Mouse (Mus musculus) gastrocnemius, postnatal 25 days (tissue): ENCODE data around the gene Mprip. TPM values are rescaled to one million over a fixed set of nuclear protein-coding genes. Genes with fewer than 3 reads are reported as not detected.
A peak's percentile ranks its signal among the peaks of the same experiment; 100 is the strongest.

ENCODE experiments used
- DNase-seq: peaks from one replicate; pipeline ENCODE4 v3.0.0; 2022
- total RNA-seq, 2 experiments: library from RNA; stranded (reverse); gene quantifications; 1 replicate in 1 of 2; 2 replicates in 1 of 2; pipeline ENCODE4 v1.2.3; 2021

Gene Mprip
- total RNA-seq, 2 experiments from 2014 or later: 71.9 to 86.7 TPM

DNA sequence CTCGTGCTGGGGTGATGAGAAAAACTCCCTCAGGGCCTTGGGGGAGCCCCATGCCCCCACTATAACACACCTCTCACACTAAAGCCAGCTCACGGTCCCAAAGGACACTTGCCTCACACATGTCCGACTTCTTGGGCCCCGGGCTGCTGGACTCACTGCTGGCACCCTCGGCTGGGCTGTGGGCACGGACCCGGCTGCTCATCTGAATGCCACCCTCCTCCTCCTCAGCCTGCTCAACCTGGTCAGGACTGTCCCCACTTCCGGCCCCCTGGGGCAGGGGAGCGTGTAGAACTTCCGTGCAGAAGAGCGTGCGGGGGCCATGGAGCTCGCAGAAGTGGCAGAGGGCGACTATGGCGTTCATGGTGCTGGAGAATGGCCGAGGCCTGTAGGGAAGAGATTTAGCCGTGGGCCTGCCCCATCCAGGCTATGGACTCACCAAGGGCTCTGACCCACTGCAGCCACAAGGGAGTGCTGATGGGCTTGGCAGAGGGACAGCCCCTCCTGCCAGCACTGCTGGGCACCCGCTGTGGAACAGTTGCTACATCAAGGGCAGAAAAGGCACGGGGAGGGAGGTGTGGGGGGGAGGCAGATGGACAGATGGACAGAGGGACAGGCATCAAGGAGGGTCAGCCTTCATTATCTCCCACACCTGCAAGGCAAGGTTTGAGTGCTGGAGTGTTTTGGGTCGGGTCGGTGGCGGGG, 143.5 kb downstream of the Mprip start:
- peak; percentile 67 for DNase-seq

- no peak for DNase-seq
These were observed 144.2 kb downstream of the Mprip start for GRCm38 (mm10) chr11:59805256-59805655.

DNA sequence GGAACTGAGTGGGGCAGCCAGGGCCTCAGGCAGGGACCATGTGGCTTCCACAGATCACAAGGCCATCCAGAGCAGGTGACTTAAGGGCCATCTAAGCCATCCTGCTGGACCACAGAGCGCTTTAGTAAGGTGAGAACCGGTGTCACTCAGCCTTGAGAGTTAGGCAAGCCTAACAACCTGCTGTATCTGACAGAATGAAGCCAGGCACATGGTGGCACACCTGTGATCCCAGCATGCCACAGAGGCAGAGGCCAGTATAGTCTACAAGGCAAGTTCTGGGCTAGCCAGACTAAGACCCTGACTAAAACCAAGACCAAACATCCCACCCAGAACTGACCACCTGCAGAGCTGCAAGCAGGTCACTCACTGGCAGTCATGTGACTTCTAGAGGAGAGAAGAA, 144.6 kb downstream of the Mprip start:
- no peak for DNase-seq

GRCm38 (mm10) chr11:59808170-59808960, 147.3 kb downstream of the Mprip start:
- DNase-seq: no peak

DNA sequence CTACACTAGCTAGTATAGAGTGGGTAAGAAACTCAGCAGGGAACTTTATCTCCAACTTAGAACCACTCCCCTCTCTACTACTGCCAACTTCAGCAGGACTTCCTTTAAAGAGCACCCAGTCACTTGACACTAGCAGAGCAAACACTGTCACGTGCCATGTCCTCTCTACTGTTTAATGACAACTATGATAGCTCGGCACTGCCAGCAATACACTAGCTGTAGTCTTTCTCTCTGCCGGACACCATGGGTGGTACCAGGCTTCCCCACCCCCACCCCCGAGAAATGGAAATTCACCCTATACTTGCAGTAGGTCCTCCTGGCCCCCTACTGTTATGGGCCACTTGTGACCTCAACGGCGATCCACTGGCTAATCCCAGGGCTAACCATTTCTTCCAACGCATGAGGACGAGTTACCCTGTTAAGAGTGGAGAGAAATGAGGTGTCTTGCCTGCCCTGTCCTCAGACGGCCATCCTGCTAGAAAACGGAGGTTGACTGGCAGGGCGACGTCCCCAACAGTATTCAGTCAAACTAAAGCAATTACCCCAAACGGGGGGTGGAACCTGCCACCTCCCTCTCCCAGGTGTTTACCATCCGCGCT, 148.1 kb downstream of the Mprip start:
- DNase-seq: peak; percentile 42

DNA sequence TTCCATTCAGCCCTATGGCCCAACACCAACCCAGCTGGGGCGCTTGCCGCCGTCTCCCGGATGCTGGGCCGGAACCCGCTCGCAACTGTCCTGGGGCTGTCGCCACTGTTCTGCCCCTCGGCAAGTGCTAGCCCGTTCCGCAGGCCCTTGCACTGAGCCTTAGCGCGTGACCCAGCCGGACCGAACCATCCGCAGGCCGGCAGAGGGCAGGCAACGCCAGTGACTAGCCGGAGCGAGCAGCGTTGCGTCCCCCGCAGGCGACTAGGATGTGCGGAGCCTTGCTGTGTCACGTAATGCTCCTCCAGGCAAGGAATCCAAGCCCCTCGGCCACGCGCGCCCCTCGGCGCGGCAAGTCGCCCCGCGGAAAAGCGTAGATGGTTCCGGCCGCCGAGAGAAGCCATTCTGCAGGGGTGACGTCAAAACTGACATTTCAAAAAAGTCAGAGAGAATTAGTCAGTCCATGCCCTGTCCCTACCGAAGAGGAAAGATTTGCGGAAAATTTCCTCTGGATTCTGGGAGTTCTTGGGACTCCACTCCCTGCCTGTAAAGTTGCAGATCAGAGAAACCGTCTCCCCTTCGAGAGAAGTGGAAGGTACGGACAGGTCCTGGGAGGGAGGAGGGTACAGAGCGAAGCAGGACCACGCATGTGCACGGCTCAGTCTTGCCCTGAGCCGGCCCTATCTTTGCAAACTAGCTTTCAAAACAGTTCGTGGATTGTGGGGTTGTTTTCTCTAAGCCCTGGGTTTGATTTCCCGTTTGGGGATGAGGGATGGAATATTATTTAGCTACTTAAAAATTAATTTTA, 148.8 kb downstream of the Mprip start, which contains the start of gene Flcn:
Gene Flcn, minus strand, starts transcription at position 347 of the 805 bp plus-strand sequence.
- DNase-seq: peak; percentile 84

GRCm38 (mm10) chr11:59810480-59811158, 149.5 kb downstream of the Mprip start:
- no peak for DNase-seq

DNA sequence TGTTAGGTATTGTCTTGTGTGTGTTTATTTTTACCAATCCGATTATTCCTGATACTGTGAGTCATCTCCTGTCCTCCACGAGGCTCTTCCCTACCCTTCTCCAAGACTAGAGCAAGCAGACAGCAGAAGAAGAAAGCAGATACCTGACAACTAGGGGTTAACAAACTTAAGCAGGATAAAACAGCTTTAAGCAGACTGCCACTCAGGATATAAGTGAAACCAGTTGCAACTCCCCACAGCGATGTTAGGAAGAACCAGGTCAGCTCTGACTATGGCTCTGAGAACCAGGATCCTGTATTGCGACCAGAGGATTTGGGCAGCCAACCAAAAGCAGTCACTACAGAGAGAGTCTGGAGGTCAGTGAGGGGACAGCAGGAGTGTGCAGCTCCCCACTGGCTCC, 150.1 kb downstream of the Mprip start:
- DNase-seq: no peak

DNA sequence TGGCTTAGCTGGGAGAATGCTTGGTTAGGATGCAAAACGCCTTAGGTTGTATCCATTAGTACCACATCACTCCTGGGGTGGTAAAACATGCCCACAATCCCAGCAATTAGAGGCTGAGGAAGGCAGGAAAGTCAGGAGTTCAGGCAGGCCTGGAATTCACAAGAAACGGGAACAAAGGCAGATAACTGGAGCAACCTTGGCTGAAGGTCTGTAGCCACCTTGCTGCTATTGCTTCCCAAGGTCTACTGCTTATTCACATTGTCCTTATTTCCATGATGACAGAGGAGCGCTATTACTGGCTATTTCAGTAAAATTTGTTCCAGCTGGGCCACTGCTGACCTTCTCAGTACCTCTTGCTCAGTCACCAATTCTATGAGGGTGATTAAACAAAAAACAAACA, 152.2 kb downstream of the Mprip start:
- no peak for DNase-seq

GRCm38 (mm10) chr11:59814311-59814710, 153.2 kb downstream of the Mprip start:
- no peak for DNase-seq

DNA sequence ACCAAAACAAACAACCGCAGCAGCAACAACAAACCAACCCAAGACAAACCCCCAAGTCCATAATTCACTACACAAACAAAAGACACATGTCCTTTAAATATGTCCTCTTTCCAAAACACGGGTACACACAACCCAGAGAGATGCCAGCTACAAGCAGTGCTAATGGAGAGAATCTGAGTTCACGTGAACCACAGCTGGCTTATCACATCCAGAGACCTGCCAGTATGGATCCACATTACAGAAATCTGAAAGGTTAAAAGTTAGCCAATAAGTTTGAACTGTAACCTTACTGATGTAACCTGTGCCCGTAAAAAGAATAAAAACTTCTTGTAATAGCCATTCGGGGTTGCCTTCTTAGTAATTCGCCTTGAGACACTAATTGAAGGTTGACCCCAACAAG, 153.8 kb downstream of the Mprip start:
- no peak for DNase-seq

- no peak for DNase-seq
These were observed 154.5 kb downstream of the Mprip start for GRCm38 (mm10) chr11:59815482-59816065.

DNA sequence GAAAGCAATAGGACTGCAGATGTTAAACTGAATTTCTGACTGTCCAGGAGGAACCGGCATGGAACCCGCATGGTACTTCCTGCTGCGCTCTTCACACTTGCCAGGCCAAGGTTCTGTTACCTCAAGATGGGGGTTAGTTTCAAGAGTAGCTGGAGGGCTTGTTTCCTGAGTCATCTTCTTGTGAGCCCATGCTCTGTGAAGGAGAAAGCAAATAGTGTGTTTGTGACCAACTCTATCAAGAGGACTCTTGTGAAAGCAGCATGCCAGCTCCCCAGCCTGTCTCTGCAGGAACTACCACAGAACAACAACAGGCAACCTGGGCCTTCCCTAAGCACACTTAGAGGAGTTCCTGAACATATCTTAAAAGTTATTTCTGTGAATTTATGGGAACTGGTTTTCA, 156.8 kb downstream of the Mprip start:
- no peak for DNase-seq

GRCm38 (mm10) chr11:59821625-59822024, 160.5 kb downstream of the Mprip start:
- DNase-seq: no peak

Other genes with a start within 250 kb of the Mprip start
- gene Jmjd4, start 211.3 kb upstream of the Mprip start, total RNA-seq: 1 to 10 TPM; 8.5 to 8.8 TPM
- gene Snap47, start 210.1 kb upstream of the Mprip start, total RNA-seq: 10 to 100 TPM; 18.2 to 23.6 TPM
- gene Zfp867, start 188.8 kb upstream of the Mprip start, total RNA-seq: 1 to 10 TPM; 2.3 to 2.6 TPM
- 10 to 100 TPM; 12.9 to 15.8 TPM for gene Zkscan17, start 134.6 kb upstream of the Mprip start, total RNA-seq
- gene Nlrp3, start 119.7 kb upstream of the Mprip start, total RNA-seq: under 1 TPM; 0.32 to 0.33 TPM
- not detected for gene Olfr222, start 85.1 kb upstream of the Mprip start, total RNA-seq
- gene Olfr223, start 68.0 kb upstream of the Mprip start, total RNA-seq: not detected
- not detected for gene Pld6, start 126.3 kb downstream of the Mprip start, total RNA-seq
- gene Flcn, start 148.7 kb downstream of the Mprip start, total RNA-seq: 10 to 100 TPM; 30.8 to 46.1 TPM
- gene Nt5m, start 178.1 kb downstream of the Mprip start, total RNA-seq: 10 to 100 TPM; 18.0 to 24.5 TPM
- gene Cops3, start 178.5 kb downstream of the Mprip start, total RNA-seq: 10 to 100 TPM; 76.2 TPM